20 mouse cellular contexts compared by ENCODE assay signal in genomic region chr15:103083598-103083997, GRCm38 (mm10).
"Had no signal": no experiment of that assay in that cellular context is flagged by ENCODE, and none has a peak within 500 bp of the region (broad histone marks: within the 10 kb centered on the region; RNA-seq: fewer than 3 reads in every experiment).

No protein-coding gene starts in this region.

- H3K27ac ChIP-seq: intestine, embryonic 15.5 days; kidney, embryonic 15.5 days; left cerebral cortex, adult 2 months; lung, embryonic 15.5 days; midbrain, embryonic 12.5 days; midbrain, embryonic 15.5 days; neural tube, embryonic 12.5 days; neural tube, embryonic 15.5 days had no signal

- H3K9me3 ChIP-seq: intestine, embryonic 15.5 days; kidney, embryonic 15.5 days; lung, embryonic 15.5 days; midbrain, embryonic 12.5 days; midbrain, embryonic 15.5 days; neural tube, embryonic 12.5 days; neural tube, embryonic 15.5 days had no signal

- DNase-seq: kidney, adult 11 months; kidney, adult 8-10 months; kidney, postnatal 10 days; kidney, postnatal 36 days; layer of hippocampus, postnatal 36 days; lung, adult 18-20 months; lung, postnatal 14 days; lung, postnatal 4 days; right cerebral cortex, adult 18-20 months; right cerebral cortex, postnatal 25 days; thymus, adult 18-20 months; thymus, postnatal 36 days had no signal

- H3K9ac ChIP-seq: intestine, embryonic 15.5 days; kidney, embryonic 15.5 days; lung, embryonic 15.5 days; midbrain, embryonic 12.5 days; midbrain, embryonic 15.5 days; neural tube, embryonic 12.5 days; neural tube, embryonic 15.5 days had no signal

- ATAC-seq: intestine, embryonic 15.5 days; midbrain, embryonic 15.5 days had no signal

- H3K4me3 ChIP-seq: intestine, embryonic 15.5 days; kidney, embryonic 15.5 days; left cerebral cortex, adult 2 months; lung, embryonic 15.5 days; midbrain, embryonic 12.5 days; midbrain, embryonic 15.5 days; neural tube, embryonic 12.5 days; neural tube, embryonic 15.5 days had no signal

- H3K36me3 ChIP-seq: intestine, embryonic 15.5 days; kidney, embryonic 15.5 days; lung, embryonic 15.5 days; midbrain, embryonic 12.5 days; midbrain, embryonic 15.5 days; neural tube, embryonic 12.5 days; neural tube, embryonic 15.5 days had no signal

- H3K27me3 ChIP-seq: neural tube, embryonic 12.5 days had no signal

- H3K4me2 ChIP-seq: intestine, embryonic 15.5 days; kidney, embryonic 15.5 days; lung, embryonic 15.5 days; midbrain, embryonic 12.5 days; midbrain, embryonic 15.5 days; neural tube, embryonic 12.5 days; neural tube, embryonic 15.5 days had no signal
